Mouse (Mus musculus) ovary, postnatal 10 days (tissue): ENCODE measurements around the gene Hoxa6.

Experiments used
- DNase-seq: peaks from one replicate; pipeline ENCODE4 v3.0.0; 2022; ENCODE audit warnings: low spot score

Hoxa6 gene

GRCm38 (mm10) chr6:52163366-52164031 lies 45.0 kb downstream of the Hoxa6 start:
- no peak for DNase-seq

- DNase-seq, result no peak
These were observed 45.7 kb downstream of the Hoxa6 start for GRCm38 (mm10) chr6:52162611-52163365.

- DNase-seq, result no peak
These were observed 46.5 kb downstream of the Hoxa6 start for GRCm38 (mm10) chr6:52162093-52162380.

GRCm38 (mm10) chr6:52161336-52162092 lies 47.0 kb downstream of the Hoxa6 start:
- no peak for DNase-seq

- no peak for DNase-seq
These were observed 47.8 kb downstream of the Hoxa6 start for GRCm38 (mm10) chr6:52160511-52161335.

GRCm38 (mm10) chr6:52159979-52160378 lies 48.5 kb downstream of the Hoxa6 start:
- no peak for DNase-seq

- no peak for DNase-seq
These were observed 49.3 kb downstream of the Hoxa6 start for GRCm38 (mm10) chr6:52159164-52159761.

GRCm38 (mm10) chr6:52158276-52159051 lies 50.1 kb downstream of the Hoxa6 start, which contains the start of gene Hoxa1:
TSS of gene Hoxa1 (minus strand) at chr6:52158317.
- no peak for DNase-seq

GRCm38 (mm10) chr6:52157466-52158275 lies 50.9 kb downstream of the Hoxa6 start:
- DNase-seq, result no peak

GRCm38 (mm10) chr6:52156551-52157200 lies 51.8 kb downstream of the Hoxa6 start:
- no peak for DNase-seq
